Mouse (Mus musculus) C2C12 (cell line): Measurements from ENCODE around the gene Dmkn. TPM values are rescaled to one million over a fixed set of nuclear protein-coding genes. Genes with fewer than 3 reads are reported as not detected.

Experiments used
- H3K27me3 ChIP-seq: one replicate; pipeline ENCODE4 v1.6.1; 2011; ENCODE audit not compliant: control insufficient read depth, insufficient read depth, insufficient read length
- H3K36me3 ChIP-seq: one replicate; pipeline ENCODE4 v1.6.1; 2011; ENCODE audit not compliant: control insufficient read depth, insufficient read depth
- H3K4me3 ChIP-seq: one replicate; pipeline ENCODE4 v1.5.1; 2011; ENCODE audit warnings: mild to moderate bottlenecking, control low read depth; ENCODE audit not compliant: poor library complexity, insufficient read depth, severe bottlenecking
- H3K79me2 ChIP-seq: one replicate; pipeline ENCODE4 v1.6.1; 2011; ENCODE audit not compliant: control insufficient read depth, insufficient read depth
- H3K79me3 ChIP-seq: one replicate; pipeline ENCODE4 v1.6.1; 2011; ENCODE audit warnings: low read depth, control low read depth
- H3ac ChIP-seq: one replicate; pipeline ENCODE3; 2011; ENCODE audit warnings: low read depth; ENCODE audit not compliant: control insufficient read depth, insufficient read length
- CEBPB ChIP-seq: IDR thresholded peaks from one replicate; pipeline ENCODE4 v1.6.1; 2011; ENCODE audit warnings: low read depth, mild to moderate bottlenecking, control low read depth, moderate library complexity
- CTCF ChIP-seq: IDR thresholded peaks from one replicate; pipeline ENCODE4 v1.5.1; 2011; ENCODE audit not compliant: control insufficient read depth, insufficient read depth, insufficient read length
- FOSL1 ChIP-seq: IDR thresholded peaks from one replicate; pipeline ENCODE4 v1.8.0; 2011; ENCODE audit warnings: mild to moderate bottlenecking, low read length; ENCODE audit not compliant: poor library complexity, insufficient read depth, severe bottlenecking
- MAX ChIP-seq: IDR thresholded peaks from one replicate; pipeline ENCODE4 v1.6.1; 2011; ENCODE audit warnings: mild to moderate bottlenecking, control low read depth
- MYOD1 ChIP-seq: IDR thresholded peaks from one replicate; pipeline ENCODE4 v1.6.1; 2011; ENCODE audit warnings: low read depth; ENCODE audit not compliant: control insufficient read depth, insufficient read length
- MYOG ChIP-seq: IDR thresholded peaks from one replicate; pipeline ENCODE4 v1.6.1; 2011; ENCODE audit not compliant: control insufficient read depth, insufficient read length; ENCODE audit errors: extremely low read depth
- USF1 ChIP-seq: IDR thresholded peaks from one replicate; pipeline ENCODE4 v1.6.1; 2011; ENCODE audit warnings: low read depth, mild to moderate bottlenecking, control low read depth, moderate library complexity
- polyA plus RNA-seq: library from polyadenylated mRNA; unstranded; fragments of >200 nt; fragmentation: generic; extraction: Trizol; gene quantifications from one replicate; pipeline ENCODE4 v1.2.1, GENCODE M21; 2012; ENCODE audit warnings: missing spikeins

The Dmkn gene
- polyA plus RNA-seq, 1 experiment, result not detected

GRCm38 (mm10) chr7:30769236-30769635 lies 5.7 kb downstream of the Dmkn start:
- Histone ChIP-seq H3K79me3 (no peaks in the 10 kb centered on the region), H3K79me2 (no peaks in the 10 kb centered on the region), H3ac (no peak overlapping the region), H3K4me3 (no peak overlapping the region), H3K27me3 (peaks cover 15% of the 10 kb centered on the region), H3K36me3 (no peaks in the 10 kb centered on the region)
- TF ChIP-seq MYOD1 (no peak), FOSL1 (no peak)

GRCm38 (mm10) chr7:30776104-30776503 lies 12.5 kb downstream of the Dmkn start:
- H3K79me2 ChIP-seq, result no peaks in the 10 kb centered on the region
- no peaks in the 10 kb centered on the region for H3K36me3 ChIP-seq
- H3ac ChIP-seq, result no peak overlapping the region
- TF ChIP-seq CEBPB, result no peak
- no peak for TF ChIP-seq FOSL1
- TF ChIP-seq MAX, result no peak
- TF ChIP-seq CTCF, result no peak
- no peak for TF ChIP-seq USF1
- no peak for TF ChIP-seq MYOG
- TF ChIP-seq MYOD1, result no peak
- no peak overlapping the region for H3K4me3 ChIP-seq
- H3K79me3 ChIP-seq, result no peaks in the 10 kb centered on the region
- no peaks in the 10 kb centered on the region for H3K27me3 ChIP-seq

GRCm38 (mm10) chr7:30777081-30777579 lies 13.6 kb downstream of the Dmkn start:
- Histone ChIP-seq H3K79me2 (no peaks in the 10 kb centered on the region), H3K27me3 (no peaks in the 10 kb centered on the region), H3K4me3 (no peak overlapping the region), H3ac (no peak overlapping the region), H3K79me3 (no peaks in the 10 kb centered on the region), H3K36me3 (no peaks in the 10 kb centered on the region)
- no peak for TF ChIP-seq FOSL1
- no peak for TF ChIP-seq CEBPB
- no peak for TF ChIP-seq USF1
- TF ChIP-seq MAX, result no peak
- no peak for TF ChIP-seq MYOD1
- no peak for TF ChIP-seq CTCF
- no peak for TF ChIP-seq MYOG

- no peak overlapping the region for H3ac ChIP-seq
- H3K36me3 ChIP-seq, result no peaks in the 10 kb centered on the region
- no peaks in the 10 kb centered on the region for H3K79me3 ChIP-seq
- H3K79me2 ChIP-seq, result no peaks in the 10 kb centered on the region
- no peaks in the 10 kb centered on the region for H3K27me3 ChIP-seq
- H3K4me3 ChIP-seq, result no peak overlapping the region
- TF ChIP-seq MAX, result no peak
- TF ChIP-seq CTCF, result no peak
- no peak for TF ChIP-seq MYOD1
- TF ChIP-seq CEBPB, result no peak
- no peak for TF ChIP-seq USF1
Observed at GRCm38 (mm10) chr7:30777911-30778310, 14.4 kb downstream of the Dmkn start.

- Histone ChIP-seq H3K36me3 (no peaks in the 10 kb centered on the region), H3K79me2 (no peaks in the 10 kb centered on the region), H3K27me3 (peaks cover 13% of the 10 kb centered on the region), H3K4me3 (no peak overlapping the region), H3ac (no peak overlapping the region), H3K79me3 (no peaks in the 10 kb centered on the region)
- no peak for TF ChIP-seq FOSL1
- no peak for TF ChIP-seq MAX
- TF ChIP-seq CTCF, result no peak
- TF ChIP-seq CEBPB, result no peak
- no peak for TF ChIP-seq USF1
- TF ChIP-seq MYOG, result no peak
- no peak for TF ChIP-seq MYOD1
Observed at GRCm38 (mm10) chr7:30781792-30782191, 18.2 kb downstream of the Dmkn start.

GRCm38 (mm10) chr7:30782658-30783057 lies 19.1 kb downstream of the Dmkn start:
- Histone ChIP-seq H3K79me2 (no peaks in the 10 kb centered on the region), H3K36me3 (no peaks in the 10 kb centered on the region), H3K79me3 (no peaks in the 10 kb centered on the region), H3K4me3 (no peak overlapping the region), H3ac (no peak overlapping the region), H3K27me3 (peaks cover 18% of the 10 kb centered on the region)
- TF ChIP-seq MYOG (no peak), MAX (no peak), CTCF (no peak), CEBPB (no peak), FOSL1 (no peak)
